Mouse (Mus musculus) left cerebral cortex, adult 9 months (tissue): ENCODE results near the gene Olfr455.

Experiments
- DNase-seq, 2 experiments: peaks; one replicate each; pipeline ENCODE4 v3.0.0; 2022; ENCODE audit warnings: low spot score in 2 of 2

The Olfr455 gene

GRCm38 (mm10) chr6:42547461-42547860, at the start of gene Olfr455:
Olfr455 (minus strand) TSS chr6:42547587.
- DNase-seq: no peak

- no peak for DNase-seq
Observed at GRCm38 (mm10) chr6:42593138-42593882, 45.9 kb upstream of the Olfr455 start.

DNA sequence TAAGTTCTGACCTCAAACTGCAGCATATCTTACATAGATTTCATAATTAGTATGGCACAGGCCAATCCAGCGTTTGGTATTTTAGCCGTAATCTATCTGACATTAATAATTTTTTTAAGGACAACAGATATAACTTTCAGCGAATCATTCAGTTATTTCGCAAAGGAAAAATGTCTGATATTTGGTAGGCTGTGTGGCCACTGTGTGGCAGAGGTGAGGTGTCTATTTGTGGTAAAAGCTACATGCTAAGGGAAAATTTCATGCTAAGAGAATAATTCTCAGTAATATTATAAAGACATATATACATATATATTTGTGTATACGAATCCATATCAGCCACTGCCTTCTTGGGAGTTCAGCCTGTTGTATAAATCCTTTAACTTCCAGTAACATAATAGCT, 39.2 kb upstream of the Olfr455 start:
- no peak for DNase-seq

DNA sequence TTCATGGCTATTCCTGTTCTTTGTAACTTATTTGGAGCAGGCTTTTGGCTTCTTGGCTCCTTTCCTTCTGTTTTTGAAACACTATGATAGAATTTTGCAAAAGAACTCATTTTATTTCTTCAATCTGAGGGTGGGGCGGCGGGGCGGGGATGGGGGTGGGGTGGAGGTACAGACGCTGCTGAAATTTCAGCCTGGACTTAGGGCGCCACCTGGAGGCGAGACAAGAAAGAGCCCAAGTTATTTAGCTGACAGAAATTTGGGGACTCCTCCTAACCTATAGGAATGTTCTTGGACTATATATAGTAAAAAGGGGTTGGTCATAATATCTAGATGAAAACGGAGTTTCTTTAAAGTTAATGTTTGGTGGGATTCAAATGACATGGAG, 36.1 kb upstream of the Olfr455 start:
- peak in 1 of 2 experiments; percentile 52 for DNase-seq

- DNase-seq: no peak
Observed at GRCm38 (mm10) chr6:42582741-42583487, 35.5 kb upstream of the Olfr455 start.

DNA sequence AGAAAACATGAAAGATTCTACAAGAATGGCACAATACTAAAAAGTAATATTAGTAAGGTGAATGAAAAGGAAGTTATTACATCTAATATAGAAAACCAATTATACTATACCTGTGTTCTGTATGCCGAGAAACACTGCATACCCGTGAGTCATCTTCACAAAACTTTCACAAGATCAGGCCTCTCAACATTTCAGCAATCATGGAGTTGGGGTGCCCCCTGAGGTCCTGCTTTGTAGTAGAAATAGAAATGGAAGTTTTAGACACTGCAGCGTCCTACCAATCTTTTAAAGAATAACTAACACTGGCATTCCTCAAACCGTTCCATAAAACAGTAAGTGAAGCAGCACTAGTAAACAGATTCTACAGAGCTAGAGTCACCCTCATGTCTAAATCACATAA, 31.3 kb upstream of the Olfr455 start:
- DNase-seq: no peak

- no peak for DNase-seq
Observed at GRCm38 (mm10) chr6:42577433-42577832, 30.0 kb upstream of the Olfr455 start.

GRCm38 (mm10) chr6:42568205-42568604, 20.8 kb upstream of the Olfr455 start:
- DNase-seq: peak; percentile 9 to 33

DNA sequence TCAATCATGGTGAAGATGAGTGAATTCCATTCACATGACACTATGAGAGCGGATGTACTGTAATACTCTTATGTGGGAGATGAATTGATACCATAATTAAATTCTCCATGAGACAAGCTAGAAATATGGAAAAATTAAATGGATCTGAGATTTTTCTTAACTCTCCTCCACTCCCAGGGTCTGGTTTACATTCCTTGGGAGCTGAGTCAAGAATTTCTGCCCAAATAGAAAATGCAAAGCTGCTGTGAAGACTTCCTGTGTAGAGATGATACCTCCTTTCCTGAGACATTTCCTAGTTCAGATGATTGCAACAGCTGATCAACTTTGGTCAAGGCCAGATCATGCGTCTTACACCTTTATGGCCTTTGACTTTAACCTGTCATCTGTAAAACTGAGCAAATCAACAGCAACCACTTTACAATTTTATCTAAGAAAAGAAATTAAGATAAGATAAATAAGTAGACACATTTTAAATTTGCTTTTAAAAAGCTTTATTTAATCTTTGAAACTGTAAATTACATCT, 18.8 kb upstream of the Olfr455 start:
- DNase-seq: no peak

DNA sequence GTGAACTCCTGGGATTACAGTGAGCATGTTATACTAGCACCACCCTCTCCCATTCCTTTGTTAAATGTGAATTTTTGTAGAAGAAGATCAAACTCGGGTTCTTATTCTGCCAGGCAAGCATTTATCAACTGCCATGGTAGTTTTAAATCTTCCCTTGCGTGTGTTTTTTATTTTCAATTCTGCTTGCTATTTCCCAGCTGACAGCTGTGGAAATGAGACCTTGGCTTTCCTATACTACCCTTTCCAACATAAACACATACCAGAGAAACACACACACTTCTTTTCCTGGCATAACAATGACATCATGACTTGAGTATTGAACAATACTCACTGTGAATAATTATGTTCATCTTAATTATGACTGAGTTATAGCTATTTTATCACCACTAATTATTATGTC, 14.9 kb upstream of the Olfr455 start:
- no peak for DNase-seq

GRCm38 (mm10) chr6:42560885-42561284, 13.5 kb upstream of the Olfr455 start:
- DNase-seq: no peak

GRCm38 (mm10) chr6:42558641-42559040, 11.3 kb upstream of the Olfr455 start:
- no peak for DNase-seq

GRCm38 (mm10) chr6:42546180-42546579, 1.2 kb downstream of the Olfr455 start:
- no peak for DNase-seq

- no peak for DNase-seq
Observed at GRCm38 (mm10) chr6:42545451-42545885, 1.9 kb downstream of the Olfr455 start.

GRCm38 (mm10) chr6:42544846-42545245, 2.5 kb downstream of the Olfr455 start:
- DNase-seq: no peak

DNA sequence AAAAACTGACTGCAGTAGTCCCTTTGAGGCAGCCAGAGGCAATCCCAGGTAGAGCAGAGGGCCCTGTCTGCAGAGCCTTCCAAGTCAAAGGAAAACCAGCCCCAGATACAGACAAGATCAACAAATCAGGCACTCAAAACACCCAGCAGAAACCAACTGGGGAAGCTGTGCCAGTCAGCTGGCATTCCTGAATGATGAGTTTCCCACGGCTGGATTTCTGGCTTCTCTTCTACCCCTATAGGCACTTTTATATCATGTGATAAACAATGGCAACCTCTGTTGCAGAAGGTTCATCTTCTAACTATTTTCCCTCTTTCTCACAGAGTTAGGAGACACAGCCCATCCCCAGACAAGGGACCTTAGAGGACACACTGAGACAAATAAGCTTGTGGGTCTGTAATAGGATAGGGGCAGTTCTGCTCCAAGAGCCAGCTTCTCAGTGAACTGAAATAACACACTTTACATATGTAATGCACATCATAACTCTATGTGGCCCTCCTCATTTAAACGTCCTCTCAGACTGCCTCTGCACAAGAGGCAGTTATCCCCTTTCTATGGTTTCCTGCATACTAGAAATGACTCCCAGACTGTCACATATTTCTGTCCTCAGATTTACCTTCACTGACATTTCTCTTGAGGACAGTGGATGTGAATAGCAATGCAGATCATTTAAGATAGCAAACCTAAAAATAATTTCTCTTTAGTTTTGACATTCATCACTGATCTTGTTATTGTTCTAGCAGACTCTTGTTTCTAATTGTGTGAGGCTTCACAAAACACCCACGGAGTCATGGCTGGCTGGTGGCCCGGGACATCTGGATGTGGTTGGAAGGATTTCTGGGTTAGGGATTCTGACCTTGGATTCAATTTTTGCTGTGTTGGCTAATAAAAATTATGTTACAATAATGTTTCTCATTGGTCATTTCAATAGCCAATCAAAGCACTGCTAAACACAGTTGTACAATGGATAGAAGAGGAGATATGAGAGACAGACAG, 5.1 kb downstream of the Olfr455 start:
- peak in 1 of 2 experiments; percentile 11 for DNase-seq

GRCm38 (mm10) chr6:42540681-42541080, 6.7 kb downstream of the Olfr455 start:
- no peak for DNase-seq

- no peak for DNase-seq
Observed at GRCm38 (mm10) chr6:42539711-42540110, 7.7 kb downstream of the Olfr455 start.

DNA sequence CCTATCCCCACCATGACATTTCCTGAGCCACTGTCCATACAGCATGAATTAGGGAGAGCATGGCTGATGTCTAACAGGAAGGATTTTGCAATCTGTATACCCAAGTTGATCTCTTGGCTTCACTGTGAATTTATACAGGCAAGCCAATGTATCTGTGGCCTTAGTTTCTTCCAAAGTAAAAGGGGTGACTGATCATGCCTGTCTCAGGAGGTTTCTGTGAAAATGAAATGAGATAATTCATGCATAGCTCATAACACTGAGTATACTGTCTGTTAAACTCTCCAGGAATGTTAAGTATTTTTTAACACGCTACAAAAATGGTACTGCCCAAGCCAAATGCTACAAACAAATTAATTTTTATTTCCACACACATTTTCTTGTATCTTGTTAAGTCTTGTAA, 33.9 kb downstream of the Olfr455 start:
- DNase-seq: no peak

GRCm38 (mm10) chr6:42509311-42509710, 38.1 kb downstream of the Olfr455 start:
- no peak for DNase-seq

DNA sequence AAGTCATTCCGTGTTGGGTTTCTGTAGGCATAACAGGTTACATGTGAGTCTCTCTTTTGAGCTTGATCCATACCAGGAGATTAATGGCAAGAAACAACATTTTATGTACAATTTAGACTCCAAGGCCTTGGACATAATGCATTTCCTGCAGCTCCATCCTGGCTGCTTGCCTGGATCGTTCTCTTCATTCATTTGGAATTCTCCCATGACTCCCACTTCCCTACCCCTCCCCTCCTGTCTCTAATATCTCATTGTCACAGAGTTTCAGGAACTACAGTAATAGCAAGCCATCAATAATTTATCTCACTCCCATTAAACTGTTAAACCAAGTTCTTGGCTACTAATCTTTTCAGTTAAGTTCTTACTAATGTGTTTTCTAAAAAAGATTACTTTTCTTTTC, 43.9 kb downstream of the Olfr455 start:
- no peak for DNase-seq

DNA sequence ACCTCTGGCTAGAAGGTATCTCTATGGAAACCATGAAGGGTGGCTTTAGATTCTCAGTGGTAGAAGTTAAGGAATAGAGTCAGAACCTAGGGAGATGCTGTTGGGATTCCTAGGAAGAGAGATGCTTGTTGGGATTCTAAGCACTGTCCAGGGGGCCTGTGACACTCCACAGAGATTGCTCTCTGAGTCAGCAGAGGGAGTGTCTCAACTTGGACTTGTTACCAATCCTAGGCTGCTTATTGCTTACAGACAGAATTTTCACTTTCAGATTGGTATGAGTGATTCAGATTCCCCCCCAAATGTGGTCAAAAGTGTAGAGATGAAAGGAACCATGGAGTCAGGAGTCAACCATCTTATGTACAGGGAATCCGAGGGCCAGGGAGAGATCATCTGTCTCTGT, 57.7 kb downstream of the Olfr455 start:
- no peak for DNase-seq
